Mouse (Mus musculus) intestine, embryonic 16.5 days (tissue): ENCODE measurements around the gene Rhof. TPM values are rescaled to one million over a fixed set of nuclear protein-coding genes. Genes with fewer than 3 reads are reported as not detected.

Experiments used
- ATAC-seq: fragments of 200-750 bp; cut with Nextera tagmentation; 2 replicates; pipeline ENCODE4 v1.8.0; 2017; ENCODE audit warnings: moderate TSS enrichment, moderate library complexity
- H3K27ac ChIP-seq: fragments of 300-500 bp; sonication (generic); 2 replicates; pipeline ENCODE4 v1.5.1; 2014; ENCODE audit warnings: mild to moderate bottlenecking, low read length
- H3K27me3 ChIP-seq: fragments of 300-500 bp; sonication (generic); replicated peaks from 2 replicates; pipeline ENCODE4 v1.6.1; 2014; ENCODE audit warnings: low read length, control low read depth, mixed read lengths; ENCODE audit not compliant: control insufficient read depth, insufficient read depth
- H3K36me3 ChIP-seq: fragments of 300-500 bp; sonication (generic); 2 replicates; pipeline ENCODE4 v1.6.1; 2014; ENCODE audit warnings: low read length, control low read depth; ENCODE audit not compliant: control insufficient read depth, insufficient read depth
- H3K4me1 ChIP-seq: fragments of 300-500 bp; sonication (generic); 2 replicates; pipeline ENCODE4 v1.6.1; 2014; ENCODE audit warnings: low read length, control low read depth, mixed read lengths; ENCODE audit not compliant: control insufficient read depth, insufficient read depth
- H3K4me2 ChIP-seq: fragments of 300-500 bp; sonication (generic); 2 replicates; pipeline ENCODE4 v1.6.1; 2014; ENCODE audit warnings: low read depth, low read length, control low read depth
- H3K4me3 ChIP-seq: fragments of 300-500 bp; sonication (generic); 2 replicates; pipeline ENCODE4 v1.5.1; 2014; ENCODE audit warnings: mild to moderate bottlenecking, low read length
- H3K9ac ChIP-seq: fragments of 300-500 bp; sonication (generic); 2 replicates; pipeline ENCODE4 v1.6.1; 2014; ENCODE audit warnings: low read depth, low read length
- H3K9me3 ChIP-seq: fragments of 300-500 bp; sonication (generic); 2 replicates; pipeline ENCODE4 v1.6.1; 2016; ENCODE audit warnings: low read length, control low read depth; ENCODE audit not compliant: control insufficient read depth
- WGBS: fragments of 180-500 bp; shearing (Covaris S2); extraction: QIAGEN DNeasy Blood & Tissue Kit; methylation state at CpG from one replicate; pipeline ENCODE4 v1.1.7; 2014; 5-methylcytosine and 5-hydroxymethylcytosine counted together
- polyA plus RNA-seq: library from polyadenylated mRNA; unstranded; fragments of >200 nt; fragmentation: Nextera tagmentation; extraction: Ambion mirVana; gene quantifications from 2 replicates; pipeline ENCODE4 v1.2.1, GENCODE M21; 2015

Rhof gene
- polyA plus RNA-seq, 1 experiment from 2014 or later: 2.5 TPM

DNA sequence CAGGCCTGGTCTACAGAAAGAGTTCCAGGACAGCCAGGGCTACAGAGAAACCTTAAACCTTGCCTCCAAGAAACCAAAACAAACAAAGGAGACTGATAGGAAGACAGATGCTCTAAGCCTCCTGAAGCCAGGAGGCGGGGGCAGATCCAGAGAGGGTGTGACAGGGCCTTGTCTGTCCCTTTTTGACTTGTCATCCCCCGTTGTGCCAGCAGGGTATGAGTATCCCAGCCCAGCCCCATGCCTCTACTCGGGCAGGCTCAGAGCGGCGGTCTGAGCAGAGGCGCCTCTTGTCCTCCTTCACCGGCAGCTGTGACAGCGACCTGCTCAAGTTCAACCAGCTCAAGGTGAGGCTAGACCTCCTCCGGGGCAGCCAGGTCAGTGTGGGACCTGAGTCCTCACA is 30.4 kb upstream of the Rhof start:
- no peak overlapping the region for H3K9ac ChIP-seq
- H3K4me2 ChIP-seq: no peak overlapping the region
- H3K36me3 ChIP-seq: peaks cover 50% of the 10 kb centered on the region
- no peaks in the 10 kb centered on the region for H3K27me3 ChIP-seq
- H3K27ac ChIP-seq: no peak overlapping the region
- H3K9me3 ChIP-seq: no peaks in the 10 kb centered on the region
- 0 out of 2 replicates have a peak, but pooled peaks have one; percentile 22 for ATAC-seq
- no peaks in the 10 kb centered on the region for H3K4me1 ChIP-seq
- 85% methylated on average over 9 of the region's 9 CpGs for WGBS
- H3K4me3 ChIP-seq: no peak overlapping the region

DNA sequence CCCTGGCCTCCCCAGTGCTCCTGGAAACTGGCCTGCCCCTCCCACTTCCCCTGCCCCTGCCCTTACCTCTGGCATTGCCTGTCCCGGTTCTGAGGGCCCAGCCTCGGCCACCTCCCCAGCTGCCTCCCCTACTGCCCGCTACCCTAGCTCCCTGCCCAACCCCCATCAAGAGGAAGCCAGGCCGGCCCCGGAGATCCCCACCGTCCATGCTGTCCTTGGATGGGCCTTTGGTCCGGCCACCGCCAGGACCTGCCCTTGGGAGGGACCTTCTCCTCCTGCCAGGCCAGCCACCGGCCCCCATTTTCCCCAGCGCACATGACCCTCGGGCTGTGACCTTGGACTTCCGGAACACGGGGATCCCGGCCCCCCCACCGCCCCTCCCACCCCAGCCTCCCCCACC is 27.8 kb upstream of the Rhof start:
- peaks cover 58% of the 10 kb centered on the region for H3K36me3 ChIP-seq
- ATAC-seq: no peak
- H3K9ac ChIP-seq: no peak overlapping the region
- H3K4me2 ChIP-seq: no peak overlapping the region
- WGBS: 92% methylated on average over 15 of the region's 15 CpGs
- no peaks in the 10 kb centered on the region for H3K4me1 ChIP-seq
- H3K27ac ChIP-seq: no peak overlapping the region
- H3K4me3 ChIP-seq: no peak overlapping the region
- no peaks in the 10 kb centered on the region for H3K9me3 ChIP-seq
- H3K27me3 ChIP-seq: no peaks in the 10 kb centered on the region

DNA sequence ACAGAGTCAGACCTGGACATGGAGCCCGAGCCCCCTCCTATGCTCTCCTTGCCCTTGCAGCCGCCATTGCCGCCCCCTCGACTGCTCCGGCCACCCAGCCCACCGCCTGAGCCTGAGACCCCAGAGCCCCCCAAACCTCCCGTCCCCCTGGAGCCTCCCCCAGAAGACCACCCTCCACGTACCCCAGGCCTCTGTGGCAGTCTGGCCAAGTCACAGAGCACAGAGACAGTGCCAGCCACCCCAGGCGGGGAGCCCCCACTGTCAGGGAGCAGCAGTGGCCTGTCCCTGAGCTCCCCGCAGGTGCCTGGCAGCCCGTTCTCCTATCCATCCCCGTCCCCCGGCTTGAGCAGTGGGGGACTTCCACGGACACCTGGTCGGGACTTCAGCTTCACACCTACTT is 27.4 kb upstream of the Rhof start:
- ATAC-seq: no peak
- peaks cover 58% of the 10 kb centered on the region for H3K36me3 ChIP-seq
- H3K27me3 ChIP-seq: no peaks in the 10 kb centered on the region
- H3K4me3 ChIP-seq: no peak overlapping the region
- no peaks in the 10 kb centered on the region for H3K4me1 ChIP-seq
- no peak overlapping the region for H3K9ac ChIP-seq
- no peak overlapping the region for H3K27ac ChIP-seq
- no peaks in the 10 kb centered on the region for H3K9me3 ChIP-seq
- H3K4me2 ChIP-seq: no peak overlapping the region
- 94% methylated on average over 15 of the region's 15 CpGs for WGBS

DNA sequence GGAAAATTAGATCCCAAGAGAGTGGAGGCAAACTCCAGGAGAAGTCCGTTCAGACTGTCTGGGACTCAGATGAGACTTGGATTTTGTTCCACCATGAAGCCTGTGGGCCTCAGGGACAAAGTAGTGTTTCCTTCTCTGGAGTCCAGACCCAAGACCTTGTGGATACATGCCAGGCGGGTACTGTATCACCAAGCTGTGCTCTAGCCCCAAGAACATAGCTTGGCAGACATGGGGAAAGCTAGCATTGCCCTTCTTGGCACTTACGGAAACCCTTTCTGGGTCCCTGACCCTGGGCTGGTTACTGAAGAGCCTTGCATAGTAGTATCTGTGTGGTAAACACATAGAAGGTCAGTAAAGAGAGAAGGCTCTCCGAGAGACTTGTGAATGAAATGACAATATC is 27.0 kb upstream of the Rhof start:
- no peaks in the 10 kb centered on the region for H3K9me3 ChIP-seq
- peaks cover 57% of the 10 kb centered on the region for H3K36me3 ChIP-seq
- no peak overlapping the region for H3K9ac ChIP-seq
- H3K4me3 ChIP-seq: no peak overlapping the region
- H3K27me3 ChIP-seq: no peaks in the 10 kb centered on the region
- no peak for ATAC-seq
- WGBS: 94% methylated on average over 4 of the region's 4 CpGs
- no peak overlapping the region for H3K27ac ChIP-seq
- H3K4me1 ChIP-seq: no peaks in the 10 kb centered on the region
- no peak overlapping the region for H3K4me2 ChIP-seq

DNA sequence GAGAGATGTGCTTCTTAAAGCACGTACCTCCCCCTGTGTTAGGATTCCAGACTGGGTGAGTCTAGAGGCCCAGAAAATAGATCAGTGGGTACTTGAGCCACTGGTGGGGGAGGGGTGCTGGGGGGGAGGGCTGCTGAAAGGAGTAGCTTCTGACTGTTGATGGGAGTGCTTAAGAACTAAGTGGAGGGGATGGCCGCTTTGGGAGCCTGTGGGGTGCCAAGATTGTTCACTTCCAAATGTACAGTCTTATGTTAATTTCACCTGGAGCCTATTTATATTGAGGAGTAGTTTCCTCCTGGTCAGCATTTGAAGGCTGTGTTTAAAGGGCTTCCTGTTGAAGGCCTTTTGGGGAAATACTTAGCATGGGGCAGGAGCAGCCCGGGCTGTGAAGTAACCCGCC is 25.5 kb upstream of the Rhof start:
- no peak overlapping the region for H3K9ac ChIP-seq
- no peak overlapping the region for H3K4me2 ChIP-seq
- peaks cover 45% of the 10 kb centered on the region for H3K36me3 ChIP-seq
- WGBS: 88% methylated on average over 4 of the region's 4 CpGs
- H3K27me3 ChIP-seq: no peaks in the 10 kb centered on the region
- no peaks in the 10 kb centered on the region for H3K4me1 ChIP-seq
- H3K4me3 ChIP-seq: no peak overlapping the region
- no peaks in the 10 kb centered on the region for H3K9me3 ChIP-seq
- no peak overlapping the region for H3K27ac ChIP-seq
- ATAC-seq: no peak

DNA sequence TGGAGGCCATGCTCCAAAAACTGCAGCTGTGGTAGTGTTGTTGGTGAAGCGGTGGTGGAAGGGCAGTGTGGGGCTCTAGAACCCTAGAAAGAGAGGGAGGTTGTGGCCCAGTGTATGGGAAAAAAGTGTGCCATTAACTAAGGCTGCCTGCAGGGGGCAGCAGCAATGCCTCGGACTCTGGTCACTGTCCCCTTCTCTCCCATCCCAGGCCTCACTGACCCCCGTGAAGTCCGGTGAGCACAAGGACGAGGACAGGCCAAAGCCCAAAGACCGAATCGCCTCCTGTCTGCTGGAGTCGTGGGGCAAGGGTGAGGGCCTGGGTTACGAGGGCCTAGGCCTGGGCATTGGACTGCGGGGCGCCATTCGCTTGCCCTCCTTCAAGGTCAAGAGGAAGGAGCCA is 24.3 kb upstream of the Rhof start:
- ATAC-seq: no peak
- H3K4me3 ChIP-seq: no peak overlapping the region
- no peak overlapping the region for H3K9ac ChIP-seq
- no peak overlapping the region for H3K4me2 ChIP-seq
- H3K9me3 ChIP-seq: no peaks in the 10 kb centered on the region
- peaks cover 53% of the 10 kb centered on the region for H3K36me3 ChIP-seq
- H3K27ac ChIP-seq: no peak overlapping the region
- H3K27me3 ChIP-seq: no peaks in the 10 kb centered on the region
- no peaks in the 10 kb centered on the region for H3K4me1 ChIP-seq
- 86% methylated on average over 12 of the region's 12 CpGs for WGBS

DNA sequence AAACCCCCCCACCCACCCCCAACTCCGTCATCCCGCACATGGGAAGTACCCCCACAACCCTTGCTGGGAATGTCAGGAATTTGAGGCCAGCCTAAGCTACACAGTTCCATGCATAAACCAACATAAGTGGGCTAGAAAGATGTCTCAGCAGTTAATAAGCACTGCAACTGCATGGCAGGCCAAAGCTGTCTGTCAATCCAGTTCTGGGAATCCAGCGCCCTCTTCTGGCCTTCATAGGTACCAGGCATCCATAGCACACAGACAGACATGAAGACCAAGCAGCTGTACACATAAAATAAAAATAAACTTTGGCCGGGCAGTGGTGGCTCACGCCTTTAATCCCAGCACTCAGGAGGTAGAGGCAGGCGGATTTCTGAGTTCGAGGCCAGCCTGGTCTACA is 22.9 kb upstream of the Rhof start:
- H3K27me3 ChIP-seq: no peaks in the 10 kb centered on the region
- no peak overlapping the region for H3K4me3 ChIP-seq
- peaks cover 42% of the 10 kb centered on the region for H3K36me3 ChIP-seq
- H3K9ac ChIP-seq: no peak overlapping the region
- no peaks in the 10 kb centered on the region for H3K9me3 ChIP-seq
- H3K4me2 ChIP-seq: no peak overlapping the region
- peaks cover 10% of the 10 kb centered on the region for H3K4me1 ChIP-seq
- WGBS: 43% methylated on average over 7 of the region's 7 CpGs
- H3K27ac ChIP-seq: no peak overlapping the region
- ATAC-seq: no peak

DNA sequence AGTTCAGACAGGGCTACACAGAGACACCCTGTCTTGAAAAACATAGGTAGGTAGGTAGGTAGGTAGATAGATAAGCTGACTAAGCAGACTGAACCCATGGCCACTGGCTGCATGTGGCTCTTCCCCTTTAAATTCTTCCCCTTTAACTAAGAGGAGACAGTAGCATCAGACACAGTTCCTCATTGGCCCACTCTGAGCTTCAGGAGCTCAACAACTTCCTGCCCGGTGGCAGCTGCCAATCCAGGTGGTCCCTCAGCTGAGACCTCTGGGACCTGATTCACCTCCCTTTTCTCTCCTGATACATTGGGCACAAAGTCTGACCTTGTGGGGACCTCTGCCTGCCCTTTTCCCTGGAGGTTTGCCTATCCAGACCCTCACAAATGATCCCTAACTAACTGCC is 20.4 kb upstream of the Rhof start:
- H3K4me2 ChIP-seq: no peak overlapping the region
- ATAC-seq: no peak
- H3K27ac ChIP-seq: no peak overlapping the region
- H3K9me3 ChIP-seq: no peaks in the 10 kb centered on the region
- H3K36me3 ChIP-seq: peaks cover 31% of the 10 kb centered on the region
- no peak overlapping the region for H3K9ac ChIP-seq
- no peak overlapping the region for H3K4me3 ChIP-seq
- peaks cover 25% of the 10 kb centered on the region for H3K4me1 ChIP-seq
- WGBS: 79% methylated on average over 1 of the region's 1 CpGs
- no peaks in the 10 kb centered on the region for H3K27me3 ChIP-seq

DNA sequence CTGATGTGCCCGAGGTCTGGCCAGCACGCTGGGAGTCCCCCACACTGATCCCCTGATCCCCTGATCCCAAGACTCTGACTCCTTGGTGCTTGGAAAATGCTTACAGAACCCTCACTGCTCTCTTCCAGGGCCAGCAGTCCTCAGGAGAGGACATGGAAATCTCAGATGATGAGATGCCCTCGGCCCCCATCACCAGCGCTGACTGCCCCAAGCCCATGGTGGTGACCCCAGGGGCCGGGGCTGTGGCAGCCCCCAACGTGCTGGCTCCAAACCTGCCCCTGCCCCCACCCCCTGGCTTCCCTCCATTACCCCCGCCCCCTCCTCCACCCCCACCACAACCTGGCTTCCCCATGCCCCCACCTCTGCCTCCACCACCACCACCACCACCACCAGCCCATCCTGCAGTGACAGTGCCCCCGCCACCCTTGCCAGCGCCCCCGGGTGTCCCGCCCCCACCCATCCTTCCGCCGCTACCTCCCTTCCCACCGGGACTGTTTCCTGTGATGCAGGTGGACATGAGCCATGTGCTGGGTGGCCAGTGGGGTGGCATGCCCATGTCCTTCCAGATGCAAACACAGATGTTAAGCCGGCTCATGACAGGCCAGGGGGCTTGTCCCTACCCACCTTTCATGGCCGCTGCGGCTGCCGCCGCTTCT is 19.3 kb upstream of the Rhof start:
- Histone ChIP-seq H3K27ac (no peak overlapping the region), H3K4me1 (peaks cover 25% of the 10 kb centered on the region), H3K9me3 (no peaks in the 10 kb centered on the region), H3K4me2 (no peak overlapping the region), H3K4me3 (no peak overlapping the region), H3K9ac (no peak overlapping the region), H3K27me3 (no peaks in the 10 kb centered on the region), H3K36me3 (peaks cover 29% of the 10 kb centered on the region)
- ATAC-seq: no peak
- 94% methylated on average over 19 of the region's 19 CpGs for WGBS

DNA sequence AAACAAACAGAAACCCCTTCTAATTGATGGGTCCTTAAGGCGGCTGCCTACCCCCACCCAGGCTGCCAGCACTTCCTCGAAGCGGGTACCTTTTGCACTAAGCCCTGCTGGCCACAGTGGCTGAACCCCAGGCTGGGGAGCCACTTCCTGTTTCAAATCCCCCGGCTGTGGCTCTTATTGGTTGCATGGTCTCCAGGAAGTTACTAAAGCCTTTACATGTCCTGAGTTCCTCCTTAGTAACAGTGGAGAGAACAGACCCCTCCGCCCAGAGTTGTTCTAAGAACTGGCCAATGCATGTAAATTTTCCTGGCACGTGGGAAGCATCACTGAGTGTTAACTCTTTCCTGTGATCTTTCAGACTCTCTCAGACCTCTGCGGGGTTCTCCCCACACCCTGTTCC is 18.6 kb upstream of the Rhof start:
- Histone ChIP-seq H3K4me1 (peaks cover 25% of the 10 kb centered on the region), H3K4me3 (peak overlapping the region; percentile 43), H3K9ac (peak overlapping the region; percentile 49), H3K9me3 (no peaks in the 10 kb centered on the region), H3K27ac (peak overlapping the region; percentile 53), H3K4me2 (peak overlapping the region; percentile 62), H3K36me3 (peaks cover 26% of the 10 kb centered on the region), H3K27me3 (no peaks in the 10 kb centered on the region)
- WGBS: 27% methylated on average over 7 of the region's 7 CpGs
- ATAC-seq: no peak
